Mouse (Mus musculus) cerebellum, adult 2 months (tissue): Measurements from ENCODE around the gene Fgfrl1.

Source experiments
- CTCF ChIP-seq: fragments of 200-500 bp; IDR thresholded peaks from 2 replicates; pipeline ENCODE4 v1.5.1; 2011; ENCODE audit warnings: low read depth, mild to moderate bottlenecking, control low read depth, low read length, moderate library complexity, borderline replicate concordance; ENCODE audit not compliant: insufficient read depth
- POLR2A ChIP-seq: fragments of 200-500 bp; IDR thresholded peaks from 2 replicates; pipeline ENCODE4 v1.6.1; 2011; ENCODE audit warnings: low read length, control low read depth, borderline replicate concordance; ENCODE audit not compliant: insufficient read depth

- TF ChIP-seq CTCF (no peak), POLR2A (no peak)
Observed at GRCm38 (mm10) chr5:108654444-108654990, 37.7 kb upstream of the Fgfrl1 start.
